Mouse (Mus musculus): ENCODE measurements around the gene Fbxl13.

DNA sequence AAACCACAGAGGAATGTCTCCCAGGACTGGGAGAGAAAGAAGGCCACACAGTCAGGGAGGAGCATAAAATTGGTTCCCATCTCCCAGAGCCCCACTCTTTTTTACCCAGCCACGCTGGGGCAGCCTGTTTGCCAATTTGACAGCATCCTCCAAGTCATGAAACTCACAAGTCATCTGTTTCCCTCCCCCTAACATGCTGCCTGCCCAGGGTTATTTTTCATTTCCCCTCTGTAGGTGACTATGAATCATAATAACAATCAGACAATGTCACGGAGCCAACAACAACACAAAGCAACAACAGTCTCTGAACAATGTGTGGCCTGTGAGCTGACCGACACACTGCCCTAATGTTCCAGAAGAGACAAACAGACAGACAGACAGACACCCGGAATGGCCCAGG lies 34.6 kb upstream of the Fbxl13 start:
- TF ChIP-seq CTCF (conservative IDR thresholded peaks at IDR 0.05; ENCODE audit: low read length), result no peak
- no peak for TF ChIP-seq NANOG (IDR thresholded peaks at IDR 0.05; ENCODE audit: borderline replicate concordance, low read length)
